Mouse (Mus musculus) bone marrow macrophage, adult 2 months (primary cell): ENCODE results near the gene Kcnip2. TPM values are rescaled to one million over a fixed set of nuclear protein-coding genes. Genes with fewer than 3 reads are reported as not detected.

Experiments
- H3K27ac ChIP-seq: 2 replicates; pipeline ENCODE4 v1.5.1; 2012; ENCODE audit warnings: low read depth, low read length; ENCODE audit not compliant: insufficient read depth
- H3K4me1 ChIP-seq: 2 replicates; pipeline ENCODE4 v1.6.1; 2012; ENCODE audit warnings: low read length; ENCODE audit not compliant: control insufficient read depth, insufficient read depth
- H3K4me3 ChIP-seq: 2 replicates; pipeline ENCODE4 v1.5.1; 2012; ENCODE audit warnings: mild to moderate bottlenecking, low read length, moderate library complexity; ENCODE audit not compliant: insufficient read depth
- CTCF ChIP-seq: IDR thresholded peaks from 2 replicates; pipeline ENCODE4 v1.5.1; 2012; ENCODE audit warnings: low read depth, mild to moderate bottlenecking, low read length, moderate library complexity
- POLR2A ChIP-seq: IDR thresholded peaks from 2 replicates; pipeline ENCODE4 v1.6.1; 2012; ENCODE audit warnings: mild to moderate bottlenecking, low read depth, low read length, borderline replicate concordance
- polyA plus RNA-seq: library from polyadenylated mRNA; stranded (reverse); fragments of >200 nt; gene quantifications from 2 replicates; pipeline ENCODE4 v1.2.4, GENCODE M21; 2012; ENCODE audit not compliant: missing spikeins, insufficient read depth, insufficient read length

The Kcnip2 gene
- polyA plus RNA-seq, 1 experiment, result not detected

GRCm38 (mm10) chr19:45792404-45792803 is 23.5 kb downstream of the Kcnip2 start:
- Histone ChIP-seq H3K27ac (no peak overlapping the region), H3K4me3 (no peak overlapping the region), H3K4me1 (peaks cover 7% of the 10 kb centered on the region)
- TF ChIP-seq CTCF, result no peak
- TF ChIP-seq POLR2A, result no peak

- Histone ChIP-seq H3K27ac (peak overlapping the region; percentile 71), H3K4me3 (no peak overlapping the region), H3K4me1 (peaks cover 10% of the 10 kb centered on the region)
- TF ChIP-seq CTCF, result no peak
- no peak for TF ChIP-seq POLR2A
These were observed 25.7 kb downstream of the Kcnip2 start for GRCm38 (mm10) chr19:45789888-45790874.

GRCm38 (mm10) chr19:45789365-45789764 is 26.5 kb downstream of the Kcnip2 start:
- TF ChIP-seq CTCF, result no peak
- no peak for TF ChIP-seq POLR2A
- peaks cover 10% of the 10 kb centered on the region for H3K4me1 ChIP-seq
- no peak overlapping the region for H3K4me3 ChIP-seq
- H3K27ac ChIP-seq, result no peak overlapping the region

- H3K4me3 ChIP-seq, result no peak overlapping the region
- no peak for TF ChIP-seq POLR2A
- no peak for TF ChIP-seq CTCF
- no peak overlapping the region for H3K27ac ChIP-seq
- peaks cover 14% of the 10 kb centered on the region for H3K4me1 ChIP-seq
These were observed 27.5 kb downstream of the Kcnip2 start for GRCm38 (mm10) chr19:45788337-45788736.

- H3K4me3 ChIP-seq, result no peak overlapping the region
- no peak for TF ChIP-seq CTCF
- TF ChIP-seq POLR2A, result no peak
- peaks cover 14% of the 10 kb centered on the region for H3K4me1 ChIP-seq
- H3K27ac ChIP-seq, result no peak overlapping the region
These were observed 28.4 kb downstream of the Kcnip2 start for GRCm38 (mm10) chr19:45787450-45787849.

- no peak for TF ChIP-seq CTCF
- TF ChIP-seq POLR2A, result no peak
- no peak overlapping the region for H3K27ac ChIP-seq
- peaks cover 18% of the 10 kb centered on the region for H3K4me1 ChIP-seq
- H3K4me3 ChIP-seq, result no peak overlapping the region
These were observed 30.4 kb downstream of the Kcnip2 start for GRCm38 (mm10) chr19:45785470-45785869.

GRCm38 (mm10) chr19:45783933-45784576 is 31.8 kb downstream of the Kcnip2 start:
- H3K4me1 ChIP-seq, result peaks cover 23% of the 10 kb centered on the region
- H3K4me3 ChIP-seq, result peak overlapping the region; percentile 67
- H3K27ac ChIP-seq, result peak overlapping the region; percentile 56
- TF ChIP-seq CTCF (no peak), POLR2A (no peak)

GRCm38 (mm10) chr19:45783181-45783932 is 32.5 kb downstream of the Kcnip2 start, which contains the start of gene Mgea5:
Mgea5 (minus strand) TSS chr19:45783837.
- no peak for TF ChIP-seq CTCF
- no peak for TF ChIP-seq POLR2A
- H3K4me1 ChIP-seq, result peaks cover 23% of the 10 kb centered on the region

GRCm38 (mm10) chr19:45782315-45783001 is 33.4 kb downstream of the Kcnip2 start:
- peaks cover 23% of the 10 kb centered on the region for H3K4me1 ChIP-seq
- peak overlapping the region; percentile 87 for H3K27ac ChIP-seq
- H3K4me3 ChIP-seq, result peak overlapping the region; percentile 67
- TF ChIP-seq POLR2A, result no peak
- TF ChIP-seq CTCF, result no peak

More at GRCm38 (mm10) chr19:45783181-45783932, 32.5 kb downstream of the Kcnip2 start, which contains the start of gene Mgea5:
- Histone ChIP-seq H3K27ac (peak within 1 kb of the TSS; percentile 87), H3K4me3 (peak within 1 kb of the TSS; percentile 67)
